Mouse (Mus musculus) cerebellum, adult 8-10 months (tissue): ENCODE results near the gene Carmil1.
A peak's percentile ranks its signal among the peaks of the same experiment; 100 is the strongest.

Experiments
- DNase-seq: peaks from one replicate; pipeline ENCODE4 v3.0.0; 2022

Carmil1 gene

GRCm38 (mm10) chr13:24280439-24281431, at the start of gene Carmil1:
Gene Carmil1 (minus strand): TSS chr13:24280795.
- DNase-seq, result peak; percentile 88

- no peak for DNase-seq
Observed at GRCm38 (mm10) chr13:24330128-24330527, 49.5 kb upstream of the Carmil1 start.

- no peak for DNase-seq
Observed at GRCm38 (mm10) chr13:24328036-24328817, 47.6 kb upstream of the Carmil1 start.

- no peak for DNase-seq
Observed at GRCm38 (mm10) chr13:24327201-24327600, 46.6 kb upstream of the Carmil1 start, which contains the start of gene Cmah. Gene Cmah (plus strand): TSS chr13:24327404.

- no peak for DNase-seq
Observed at GRCm38 (mm10) chr13:24321313-24321712, 40.7 kb upstream of the Carmil1 start.

- no peak for DNase-seq
Observed at GRCm38 (mm10) chr13:24318618-24319017, 38.0 kb upstream of the Carmil1 start.

- DNase-seq, result no peak
Observed at GRCm38 (mm10) chr13:24316563-24316962, 36.0 kb upstream of the Carmil1 start.

- no peak for DNase-seq
Observed at GRCm38 (mm10) chr13:24311011-24311940, 30.7 kb upstream of the Carmil1 start.

GRCm38 (mm10) chr13:24306248-24306647, 25.7 kb upstream of the Carmil1 start:
- no peak for DNase-seq

- DNase-seq, result no peak
Observed at GRCm38 (mm10) chr13:24305486-24305885, 24.9 kb upstream of the Carmil1 start.

- peak; percentile 49 for DNase-seq
Observed at GRCm38 (mm10) chr13:24297252-24297651, 16.7 kb upstream of the Carmil1 start.

GRCm38 (mm10) chr13:24287381-24287780, 6.8 kb upstream of the Carmil1 start:
- DNase-seq, result peak; percentile 39

GRCm38 (mm10) chr13:24279762-24280438, 695 bp downstream of the Carmil1 start:
- peak; percentile 43 for DNase-seq

GRCm38 (mm10) chr13:24279407-24279761, 1.2 kb downstream of the Carmil1 start:
- no peak for DNase-seq

GRCm38 (mm10) chr13:24272740-24273377, 7.7 kb downstream of the Carmil1 start:
- DNase-seq, result no peak

- no peak for DNase-seq
Observed at GRCm38 (mm10) chr13:24269100-24269465, 11.5 kb downstream of the Carmil1 start.

- DNase-seq, result no peak
Observed at GRCm38 (mm10) chr13:24268355-24269099, 12.1 kb downstream of the Carmil1 start.

- no peak for DNase-seq
Observed at GRCm38 (mm10) chr13:24264760-24265159, 15.8 kb downstream of the Carmil1 start.

GRCm38 (mm10) chr13:24263560-24263959, 17.0 kb downstream of the Carmil1 start:
- DNase-seq, result no peak

GRCm38 (mm10) chr13:24260751-24261591, 19.6 kb downstream of the Carmil1 start:
- DNase-seq, result peak; percentile 41
